Comparison of ENCODE assay signal across 8 mouse cellular contexts in genomic region chr3:38888111-38888510, GRCm38 (mm10). TPM values are rescaled to one million over a fixed set of nuclear protein-coding genes. Genes with fewer than 3 reads are reported as not detected.
A peak's percentile ranks its signal among the peaks of the same experiment; 100 is the strongest.
DNase-seq lines count a peak whose midpoint lies in the region; ATAC-seq and TF ChIP-seq lines count a peak whose summit lies in the region.

No protein-coding gene starts in this region.

- no peaks in the 10 kb centered on the region for H3K36me3 ChIP-seq in megakaryocyte, embryonic 14.5 days (replicated peaks; ENCODE audit: low read length)
- peaks cover 51% of the 10 kb centered on the region for H3K36me3 ChIP-seq in embryonic facial prominence, embryonic 10.5 days (replicated peaks)
- no peaks in the 10 kb centered on the region; the same call in 1 of the 2 replicates for H3K36me3 ChIP-seq in heart, adult 2 months (ENCODE audit: control insufficient read depth, insufficient read depth, low read length)
- no peaks in the 10 kb centered on the region for H3K36me3 ChIP-seq in kidney, adult 2 months (ENCODE audit: control insufficient read depth, insufficient read depth, low read length)
- peaks cover 42% of the 10 kb centered on the region for H3K36me3 ChIP-seq in limb, embryonic 13.5 days
- 0 out of 2 replicates have a peak, but pooled peaks cover 4% of the 10 kb centered on the region for H3K36me3 ChIP-seq in midbrain, embryonic 15.5 days (replicated peaks)

- peak overlapping the region; percentile 96 for H3K4me2 ChIP-seq in limb, embryonic 13.5 days (replicated peaks)
- peak overlapping the region; percentile 90 for H3K4me2 ChIP-seq in midbrain, embryonic 15.5 days

- ATAC-seq in megakaryocyte, adult 5-6 weeks (ENCODE audit: poor library complexity, severe bottlenecking) = no peak
- ATAC-seq in limb, embryonic 13.5 days (ENCODE audit: low FRiP score, low read depth) = no peak
- peak; percentile 9; the same call in 1 of the 2 replicates for ATAC-seq in midbrain, embryonic 15.5 days (replicated peaks)

- peaks cover 59% of the 10 kb centered on the region for H3K27me3 ChIP-seq in megakaryocyte, embryonic 14.5 days (replicated peaks)
- H3K27me3 ChIP-seq in embryonic facial prominence, embryonic 10.5 days (replicated peaks; ENCODE audit: low read depth, poor library complexity, severe bottlenecking) = peaks cover 30% of the 10 kb centered on the region
- no peaks in the 10 kb centered on the region for H3K27me3 ChIP-seq in heart, adult 2 months (ENCODE audit: control insufficient read depth, insufficient read depth, low read length)
- H3K27me3 ChIP-seq in kidney, adult 2 months (replicated peaks; ENCODE audit: control insufficient read depth, insufficient read depth, low read length) = no peaks in the 10 kb centered on the region
- no peaks in the 10 kb centered on the region for H3K27me3 ChIP-seq in limb, embryonic 13.5 days
- no peaks in the 10 kb centered on the region for H3K27me3 ChIP-seq in midbrain, embryonic 15.5 days (replicated peaks)

- TF ChIP-seq EP300 in heart, adult 2 months (IDR thresholded peaks at IDR 0.05; ENCODE audit: insufficient read depth, low read depth, low read length) = no peak

- H3K4me1 ChIP-seq in megakaryocyte, embryonic 14.5 days = peaks cover 37% of the 10 kb centered on the region
- H3K4me1 ChIP-seq in embryonic facial prominence, embryonic 10.5 days = peaks cover 64% of the 10 kb centered on the region
- peaks cover 9% of the 10 kb centered on the region; the same call in 1 of the 2 replicates for H3K4me1 ChIP-seq in heart, adult 2 months (ENCODE audit: control insufficient read depth, insufficient read depth, low read length)
- H3K4me1 ChIP-seq in kidney, adult 2 months (ENCODE audit: control insufficient read depth, insufficient read depth, low read length) = no peaks in the 10 kb centered on the region
- H3K4me1 ChIP-seq in limb, embryonic 13.5 days = peaks cover 61% of the 10 kb centered on the region
- peaks cover 55% of the 10 kb centered on the region for H3K4me1 ChIP-seq in midbrain, embryonic 15.5 days

- H3K9ac ChIP-seq in heart, adult 2 months (ENCODE audit: low read depth, low read length) = peak overlapping the region; percentile 71
- peak overlapping the region; percentile 92 for H3K9ac ChIP-seq in limb, embryonic 13.5 days
- peak overlapping the region; percentile 79 for H3K9ac ChIP-seq in midbrain, embryonic 15.5 days

- DNase-seq in embryonic facial prominence, embryonic 10.5 days (ENCODE audit: low spot score) = peak; percentile 78
- DNase-seq in heart, adult 2 months = peak; percentile 72 to 84
- peak; percentile 68 for DNase-seq in kidney, adult 2 months
- DNase-seq in thymus, postnatal 0 days (ENCODE audit: low spot score) = peak; percentile 60

- peak overlapping the region; percentile 83 for H3K4me3 ChIP-seq in megakaryocyte, embryonic 14.5 days (replicated peaks)
- H3K4me3 ChIP-seq in embryonic facial prominence, embryonic 10.5 days = peak overlapping the region; percentile 73
- peak overlapping the region; percentile 70 for H3K4me3 ChIP-seq in heart, adult 2 months
- H3K4me3 ChIP-seq in kidney, adult 2 months (ENCODE audit: insufficient read depth, low read depth, low read length) = peak overlapping the region; percentile 57
- H3K4me3 ChIP-seq in limb, embryonic 13.5 days = peak overlapping the region; percentile 73
- H3K4me3 ChIP-seq in midbrain, embryonic 15.5 days = peak overlapping the region; percentile 85

- 15% methylated on average over 24 of the region's 24 CpGs for WGBS in embryonic facial prominence, embryonic 10.5 days
- 11% methylated on average over 24 of the region's 24 CpGs for WGBS in heart, adult 2 months
- WGBS in kidney, adult 2 months = 6% methylated on average over 24 of the region's 24 CpGs
- WGBS in limb, embryonic 13.5 days = 15% methylated on average over 24 of the region's 24 CpGs
- WGBS in midbrain, embryonic 15.5 days = 14% methylated on average over 24 of the region's 24 CpGs

- no peaks in the 10 kb centered on the region; the same call in 1 of the 2 replicates for H3K79me2 ChIP-seq in heart, adult 2 months (replicated peaks; ENCODE audit: control insufficient read depth, insufficient read depth, low read length)

- peaks cover 34% of the 10 kb centered on the region for H3K9me3 ChIP-seq in megakaryocyte, embryonic 14.5 days
- peaks cover 13% of the 10 kb centered on the region for H3K9me3 ChIP-seq in embryonic facial prominence, embryonic 10.5 days
- no peaks in the 10 kb centered on the region for H3K9me3 ChIP-seq in limb, embryonic 13.5 days
- H3K9me3 ChIP-seq in midbrain, embryonic 15.5 days = no peaks in the 10 kb centered on the region

- TF ChIP-seq CTCF in heart, adult 2 months (IDR thresholded peaks at IDR 0.05) = peak; percentile 78
- TF ChIP-seq CTCF in kidney, adult 2 months (conservative IDR thresholded peaks at IDR 0.05; ENCODE audit: insufficient read depth, insufficient read length, low read depth, low read length) = peak; percentile 50

- peak overlapping the region; percentile 93 for H3K27ac ChIP-seq in embryonic facial prominence, embryonic 10.5 days (replicated peaks)
- H3K27ac ChIP-seq in heart, adult 2 months = peak overlapping the region; percentile 91
- no peak overlapping the region for H3K27ac ChIP-seq in kidney, adult 2 months (ENCODE audit: insufficient read depth, low read depth, low read length)
- no peak overlapping the region for H3K27ac ChIP-seq in limb, embryonic 13.5 days
- peak overlapping the region; percentile 91 for H3K27ac ChIP-seq in midbrain, embryonic 15.5 days

- TF ChIP-seq POLR2A in heart, adult 2 months (IDR thresholded peaks at IDR 0.05; ENCODE audit: insufficient read depth, low read depth, low read length) = no peak
- no peak for TF ChIP-seq POLR2A in kidney, adult 2 months (IDR thresholded peaks at IDR 0.05; ENCODE audit: low read depth, low read length)

- intact Hi-C loops in heart, adult 2 months (cut with DNase I) = loop anchor here (2.0 to 5.0 kb wide), 3 partner anchors 49 to 94 kb away; no protein-coding TSS in a partner anchor

RNA-seq across cellular contexts. Expression of gene Fat4, which starts 1.4 kb away (rescaled TPM):
- 0.26 TPM in 1 of 2 replicates, not detected in the other for polyA plus RNA-seq in megakaryocyte, embryonic 14.5 days (2012; ENCODE audit: insufficient read depth, low replicate concordance)
- total RNA-seq in megakaryocyte, adult 5-6 weeks (2015) = 0.11 TPM in 1 of 2 replicates, not detected in the other
- total RNA-seq in megakaryocyte, adult 5-6 weeks (2017) = 0.04 and 0.08 TPM in 2 replicates
- 7.1 and 7.6 TPM in 2 replicates for polyA plus RNA-seq in embryonic facial prominence, embryonic 10.5 days (2016; fragmentation: Nextera tagmentation; extraction: Ambion mirVana)
- total RNA-seq in heart, adult 2 months (2021) = 1 to 10 TPM; 5.1 TPM
- 1.9 and 3.5 TPM in 2 replicates for polyA plus RNA-seq in heart, adult 2 months (2012; rRNA removed)
- 1.6 TPM in 2 replicates for polyA plus RNA-seq in kidney, adult 2 months (2012; rRNA removed)
- polyA plus RNA-seq in limb, embryonic 13.5 days (2015; fragmentation: Nextera tagmentation; extraction: Ambion mirVana) = 14.2 and 14.3 TPM in 2 replicates
- 8.2 and 9.2 TPM in 2 replicates for polyA plus RNA-seq in midbrain, embryonic 15.5 days (2015; fragmentation: Nextera tagmentation; extraction: Ambion mirVana)
- 0.53 and 0.65 TPM in 2 replicates for polyA plus RNA-seq in thymus, postnatal 0 days (2015; fragmentation: Nextera tagmentation; extraction: Ambion mirVana)

Comparison
In these comparisons a context has a peak if more than half of its experiments do, and no peak if none do; other contexts are left out.
1. H3K27ac ChIP-seq: peak in embryonic facial prominence, embryonic 10.5 days (single experiment), heart, adult 2 months (single experiment) and midbrain, embryonic 15.5 days (single experiment); none in kidney, adult 2 months (single experiment) and limb, embryonic 13.5 days (single experiment).
2. Peak in every context shown above with its lines, with median percentiles within 50 percentile points of each other: H3K4me3 ChIP-seq, DNase-seq and H3K9ac ChIP-seq.